In genomic region chr4:43562769-43563600, GRCm38 (mm10) we compare ENCODE assay signal across 8 mouse cellular contexts. TPM values are rescaled to one million over a fixed set of nuclear protein-coding genes. Genes with fewer than 3 reads are reported as not detected.
A peak's percentile ranks its signal among the peaks of the same experiment; 100 is the strongest.
DNase-seq lines count a peak whose midpoint lies in the region; ATAC-seq and TF ChIP-seq lines count a peak whose summit lies in the region.

No protein-coding gene starts in this region.

- in situ Hi-C loops in ES-E14 (cut with MboI; ENCODE audit: low sequenced_read_pairs in 2 of 2, unreplicated experiment in 2 of 2), result no loop called here

- ATAC-seq in heart, embryonic 11.5 days (replicated peaks; ENCODE audit: insufficient number of reproducible peaks, low FRiP score, low TSS enrichment), result no peak
- peak; percentile 14 for ATAC-seq in forebrain, postnatal 0 days
- no peak for ATAC-seq in liver, embryonic 15.5 days (ENCODE audit: insufficient read depth)

- no peak for DNase-seq in heart, postnatal 25 days (ENCODE audit: low spot score)
- no peak for DNase-seq in ES-E14 (ENCODE audit: low read depth, low spot score)
- DNase-seq in forebrain, postnatal 0 days, result no peak
- no peak for DNase-seq in left cerebral cortex, adult 8-10 months (ENCODE audit: low spot score in 2 of 2)
- no peak for DNase-seq in right cerebral cortex, postnatal 25 days
- no peak for DNase-seq in yolk sac, embryonic 10.5 days (ENCODE audit: low spot score)

- H3K27me3 ChIP-seq in heart, embryonic 11.5 days (ENCODE audit: control insufficient read depth, insufficient read depth, low read length), result no peaks in the 10 kb centered on the region
- no peaks in the 10 kb centered on the region for H3K27me3 ChIP-seq in forebrain, postnatal 0 days (ENCODE audit: insufficient read depth, low read length)
- H3K27me3 ChIP-seq in liver, embryonic 15.5 days, result no peaks in the 10 kb centered on the region

- intact Hi-C loops in heart, postnatal 25 days (cut with DNase I), result loop anchor here (1.0 kb wide), 1 partner anchor 13 kb away; no protein-coding TSS in a partner anchor

- H3K36me3 ChIP-seq in heart, embryonic 11.5 days (ENCODE audit: control insufficient read depth, insufficient read depth, low read length), result peaks cover 16% of the 10 kb centered on the region
- H3K36me3 ChIP-seq in ES-E14 (ENCODE audit: control insufficient read depth, insufficient read depth, low read length, poor library complexity, severe bottlenecking), result peaks cover 19% of the 10 kb centered on the region
- peaks cover 46% of the 10 kb centered on the region for H3K36me3 ChIP-seq in forebrain, postnatal 0 days (ENCODE audit: insufficient read depth)
- peaks cover 39% of the 10 kb centered on the region for H3K36me3 ChIP-seq in liver, embryonic 15.5 days (replicated peaks)

- peaks cover 44% of the 10 kb centered on the region for H3K4me1 ChIP-seq in heart, embryonic 11.5 days (ENCODE audit: control insufficient read depth, insufficient read depth, low read length)
- H3K4me1 ChIP-seq in ES-E14 (ENCODE audit: control insufficient read depth in 2 of 2, insufficient read depth in 2 of 2, low read length in 2 of 2, poor library complexity in 1 of 2), result peaks cover 10 to 22% of the 10 kb centered on the region in 2 experiments
- peaks cover 12% of the 10 kb centered on the region; the same call in 1 of the 2 replicates for H3K4me1 ChIP-seq in forebrain, postnatal 0 days (ENCODE audit: insufficient read depth)
- peaks cover 55% of the 10 kb centered on the region for H3K4me1 ChIP-seq in liver, embryonic 15.5 days (replicated peaks)

- peak overlapping the region; percentile 97 for H3K4me3 ChIP-seq in heart, embryonic 11.5 days (ENCODE audit: low read depth, low read length)
- peak overlapping the region; percentile 72 to 73 for H3K4me3 ChIP-seq in ES-E14 (ENCODE audit: insufficient read depth in 1 of 2, low read depth in 1 of 2, low read length in 2 of 2, poor library complexity in 1 of 2, severe bottlenecking in 1 of 2)
- peak overlapping the region; percentile 97 for H3K4me3 ChIP-seq in forebrain, postnatal 0 days (ENCODE audit: low read depth, low read length)
- peak overlapping the region; percentile 83 for H3K4me3 ChIP-seq in liver, embryonic 15.5 days (replicated peaks)

- WGBS in heart, embryonic 11.5 days (ENCODE audit: insufficient replicate concordance), result 4% methylated on average over 22 of the region's 22 CpGs
- WGBS in forebrain, postnatal 0 days, result 7% methylated on average over 22 of the region's 22 CpGs
- WGBS in liver, embryonic 15.5 days (ENCODE audit: insufficient replicate concordance), result 1% methylated on average over 22 of the region's 22 CpGs

- H3K27ac ChIP-seq in heart, embryonic 11.5 days (ENCODE audit: low read depth, low read length), result peak overlapping the region; percentile 100
- H3K27ac ChIP-seq in ES-E14 (ENCODE audit: insufficient read depth, low read depth, low read length, poor library complexity, severe bottlenecking), result no peak overlapping the region
- H3K27ac ChIP-seq in forebrain, postnatal 0 days (ENCODE audit: low read depth, low read length), result peak overlapping the region; percentile 94
- H3K27ac ChIP-seq in liver, embryonic 15.5 days (replicated peaks), result peak overlapping the region; percentile 100

- no peak for TF ChIP-seq CTCF in forebrain, postnatal 0 days (IDR thresholded peaks at IDR 0.05; ENCODE audit: low read depth)

- peak overlapping the region; percentile 79 for H3K4me2 ChIP-seq in heart, embryonic 11.5 days
- peak overlapping the region; percentile 72 for H3K4me2 ChIP-seq in forebrain, postnatal 0 days (ENCODE audit: low read depth)
- peak overlapping the region; percentile 92 for H3K4me2 ChIP-seq in liver, embryonic 15.5 days

- no peaks in the 10 kb centered on the region for H3K9me3 ChIP-seq in heart, embryonic 11.5 days (replicated peaks; ENCODE audit: control insufficient read depth, low read length)
- no peaks in the 10 kb centered on the region for H3K9me3 ChIP-seq in ES-E14 (ENCODE audit: control insufficient read depth, insufficient read depth, low read depth, low read length)
- no peaks in the 10 kb centered on the region for H3K9me3 ChIP-seq in forebrain, postnatal 0 days (ENCODE audit: low read length)
- H3K9me3 ChIP-seq in liver, embryonic 15.5 days (replicated peaks), result no peaks in the 10 kb centered on the region

- peak overlapping the region; percentile 99 for H3K9ac ChIP-seq in heart, embryonic 11.5 days (ENCODE audit: low read depth, low read length)
- peak overlapping the region; percentile 80 for H3K9ac ChIP-seq in ES-E14 (ENCODE audit: insufficient read depth, low read depth, low read length, poor library complexity, severe bottlenecking)
- peak overlapping the region; percentile 89 for H3K9ac ChIP-seq in forebrain, postnatal 0 days
- peak overlapping the region; percentile 93 for H3K9ac ChIP-seq in liver, embryonic 15.5 days

TF ChIP-seq in ES-E14, 5 proteins besides CTCF, POLR2A, EP300 and RAD21:
- no peak for TF ChIP-seq CHD2 (IDR thresholded peaks at IDR 0.05; ENCODE audit: low read depth, low read length)

RNA-seq across cellular contexts. Expression of gene Tln1, which starts 0.5 kb away (rescaled TPM):
- polyA plus RNA-seq in heart, embryonic 11.5 days (2014; fragmentation: Nextera tagmentation; extraction: Ambion mirVana), result 74.2 and 86.2 TPM in 2 replicates
- total RNA-seq in heart, postnatal 25 days (2021), result 100 to 1,000 TPM; 115 to 124 TPM
- 78.1 and 105 TPM in 2 replicates for total RNA-seq in ES-E14 (2012; rRNA removed)
- total RNA-seq in forebrain, postnatal 0 days (2014; rRNA removed), result 34.4 and 44.1 TPM in 2 replicates
- polyA plus RNA-seq in forebrain, postnatal 0 days (2015; fragmentation: Nextera tagmentation; extraction: Ambion mirVana), result 66.2 and 80.4 TPM in 2 replicates
- 37.5 and 40.3 TPM in 2 replicates for polyA plus RNA-seq in liver, embryonic 15.5 days (2015; fragmentation: Nextera tagmentation; extraction: Ambion mirVana)
- total RNA-seq in left cerebral cortex, adult 8-10 months (2022), result 10 to 100 TPM; 38.8 to 55.7 (median 46.1) TPM

RNA-seq across cellular contexts. Expression of gene Creb3, which starts 0.9 kb away (rescaled TPM):
- polyA plus RNA-seq in heart, embryonic 11.5 days (2014; fragmentation: Nextera tagmentation; extraction: Ambion mirVana), result 59.7 and 77.1 TPM in 2 replicates
- total RNA-seq in heart, postnatal 25 days (2021), result 10 to 100 TPM; 45.8 to 48.3 TPM
- 51.0 and 55.2 TPM in 2 replicates for total RNA-seq in ES-E14 (2012; rRNA removed)
- 61.9 and 64.4 TPM in 2 replicates for total RNA-seq in forebrain, postnatal 0 days (2014; rRNA removed)
- polyA plus RNA-seq in forebrain, postnatal 0 days (2015; fragmentation: Nextera tagmentation; extraction: Ambion mirVana), result 84.0 and 87.2 TPM in 2 replicates
- 22.3 and 24.9 TPM in 2 replicates for polyA plus RNA-seq in liver, embryonic 15.5 days (2015; fragmentation: Nextera tagmentation; extraction: Ambion mirVana)
- 10 to 100 TPM; 68.2 to 77.9 (median 73.6) TPM for total RNA-seq in left cerebral cortex, adult 8-10 months (2022)

RNA-seq across cellular contexts. Expression of gene Rgp1, which starts 15.5 kb away (rescaled TPM):
- 20.1 and 32.5 TPM in 2 replicates for polyA plus RNA-seq in heart, embryonic 11.5 days (2014; fragmentation: Nextera tagmentation; extraction: Ambion mirVana)
- total RNA-seq in heart, postnatal 25 days (2021), result 10 to 100 TPM; 29.5 to 36.7 TPM
- 27.1 and 37.6 TPM in 2 replicates for total RNA-seq in ES-E14 (2012; rRNA removed)
- 17.6 and 22.6 TPM in 2 replicates for total RNA-seq in forebrain, postnatal 0 days (2014; rRNA removed)
- 7.1 and 10.4 TPM in 2 replicates for polyA plus RNA-seq in forebrain, postnatal 0 days (2015; fragmentation: Nextera tagmentation; extraction: Ambion mirVana)
- polyA plus RNA-seq in liver, embryonic 15.5 days (2015; fragmentation: Nextera tagmentation; extraction: Ambion mirVana), result 13.6 and 15.7 TPM in 2 replicates
- 10 to 100 TPM; 47.0 to 60.5 (median 49.8) TPM for total RNA-seq in left cerebral cortex, adult 8-10 months (2022)

RNA-seq across cellular contexts. Expression of gene Gba2, which starts 15.7 kb away (rescaled TPM):
- polyA plus RNA-seq in heart, embryonic 11.5 days (2014; fragmentation: Nextera tagmentation; extraction: Ambion mirVana), result 14.3 and 18.4 TPM in 2 replicates
- 10 to 100 TPM; 13.5 to 14.3 TPM for total RNA-seq in heart, postnatal 25 days (2021)
- total RNA-seq in ES-E14 (2012; rRNA removed), result 8.9 and 10.8 TPM in 2 replicates
- 31.6 and 37.7 TPM in 2 replicates for total RNA-seq in forebrain, postnatal 0 days (2014; rRNA removed)
- polyA plus RNA-seq in forebrain, postnatal 0 days (2015; fragmentation: Nextera tagmentation; extraction: Ambion mirVana), result 45.4 and 45.5 TPM in 2 replicates
- 16.7 and 18.8 TPM in 2 replicates for polyA plus RNA-seq in liver, embryonic 15.5 days (2015; fragmentation: Nextera tagmentation; extraction: Ambion mirVana)
- 10 to 100 TPM; 62.1 to 69.7 (median 65.6) TPM for total RNA-seq in left cerebral cortex, adult 8-10 months (2022)

RNA-seq across cellular contexts. Expression of gene Msmp, which starts 21.3 kb away (rescaled TPM):
- not detected in 2 replicates for polyA plus RNA-seq in heart, embryonic 11.5 days (2014; fragmentation: Nextera tagmentation; extraction: Ambion mirVana)
- total RNA-seq in heart, postnatal 25 days (2021), result under 1 TPM in 1 of 2 experiments, not detected in 1; 0.60 TPM
- total RNA-seq in ES-E14 (2012; rRNA removed), result 0.48 and 0.49 TPM in 2 replicates
- total RNA-seq in forebrain, postnatal 0 days (2014; rRNA removed), result not detected in 2 replicates
- 0.38 and 1.9 TPM in 2 replicates for polyA plus RNA-seq in forebrain, postnatal 0 days (2015; fragmentation: Nextera tagmentation; extraction: Ambion mirVana)
- 0.58 TPM in 1 of 2 replicates, not detected in the other for polyA plus RNA-seq in liver, embryonic 15.5 days (2015; fragmentation: Nextera tagmentation; extraction: Ambion mirVana)
- 1 to 10 TPM in 1 of 4 experiments, not detected in 3; 1.1 TPM for total RNA-seq in left cerebral cortex, adult 8-10 months (2022)
